In the genomic region with DNA sequence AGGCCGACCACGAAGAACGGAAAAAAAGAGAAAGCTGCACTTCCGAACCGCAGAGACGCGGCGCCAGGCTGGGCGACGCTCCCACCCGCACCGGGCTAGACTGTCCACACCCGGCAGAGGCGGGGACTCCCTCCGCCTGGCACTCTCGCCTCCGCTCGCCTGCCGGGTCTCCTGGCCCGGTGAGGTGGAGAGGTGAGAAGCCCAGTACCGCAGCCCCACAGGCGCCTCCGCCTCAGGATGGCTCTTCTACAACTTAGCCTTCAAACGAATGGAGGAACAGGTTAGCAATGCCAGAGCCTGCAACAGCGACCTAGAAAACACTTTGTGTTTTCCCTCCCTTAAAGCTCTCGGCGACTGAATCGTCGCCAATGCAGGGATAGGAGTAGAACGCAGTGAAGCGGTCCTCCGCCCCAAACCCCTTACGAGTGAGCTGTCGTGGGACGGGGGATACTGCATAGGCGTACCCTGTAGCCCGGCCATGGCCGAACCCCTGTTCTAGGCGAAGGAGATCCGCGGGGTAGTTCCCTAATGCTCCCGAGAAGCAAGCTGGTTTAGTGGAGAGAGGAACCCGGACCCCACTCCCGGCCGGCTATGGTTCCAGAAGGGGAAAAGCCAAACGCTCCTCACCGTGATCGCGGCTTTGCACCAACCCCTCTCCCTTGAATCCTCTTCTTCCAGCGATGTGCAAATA, we compare ENCODE assay signal across 7 mouse cellular contexts. TPM values are rescaled to one million over a fixed set of nuclear protein-coding genes. Genes with fewer than 3 reads are reported as not detected.
A peak's percentile ranks its signal among the peaks of the same experiment; 100 is the strongest.
DNase-seq lines count a peak whose midpoint lies in the region; ATAC-seq lines count a peak whose summit lies in the region.

No protein-coding gene starts in this region.

- H3K27me3 ChIP-seq in limb, embryonic 15.5 days, result no peaks in the 10 kb centered on the region
- H3K27me3 ChIP-seq in midbrain, embryonic 15.5 days (replicated peaks), result no peaks in the 10 kb centered on the region

- 0 out of 2 replicates have a peak, but pooled peaks cover 2% of the 10 kb centered on the region for H3K36me3 ChIP-seq in limb, embryonic 15.5 days
- no peaks in the 10 kb centered on the region for H3K36me3 ChIP-seq in midbrain, embryonic 15.5 days (replicated peaks)

- under 1% methylated on average over 50 of the region's 50 CpGs for WGBS in limb, embryonic 15.5 days
- WGBS in midbrain, embryonic 15.5 days, result under 1% methylated on average over 50 of the region's 50 CpGs

- H3K27ac ChIP-seq in limb, embryonic 15.5 days, result peak overlapping the region; percentile 100
- H3K27ac ChIP-seq in midbrain, embryonic 15.5 days, result peak overlapping the region; percentile 98

- peak overlapping the region; percentile 92 for H3K9ac ChIP-seq in limb, embryonic 15.5 days
- H3K9ac ChIP-seq in midbrain, embryonic 15.5 days, result peak overlapping the region; percentile 67

- no peak for ATAC-seq in limb, embryonic 15.5 days (ENCODE audit: insufficient number of reproducible peaks, low FRiP score, low TSS enrichment, low read depth)
- no peak; the same call in 1 of the 2 replicates for ATAC-seq in midbrain, embryonic 15.5 days (replicated peaks)

- peak overlapping the region; percentile 80 for H3K4me3 ChIP-seq in limb, embryonic 15.5 days
- H3K4me3 ChIP-seq in midbrain, embryonic 15.5 days, result peak overlapping the region; percentile 91

- H3K9me3 ChIP-seq in limb, embryonic 15.5 days, result no peaks in the 10 kb centered on the region
- H3K9me3 ChIP-seq in midbrain, embryonic 15.5 days, result no peaks in the 10 kb centered on the region

- DNase-seq in adrenal gland, postnatal 36 days, result peak; percentile 69 to 73
- peak; percentile 70 for DNase-seq in embryo, embryonic 11 days
- DNase-seq in heart, adult 18-20 months, result peak; percentile 62 to 79
- peak; percentile 75 for DNase-seq in kidney, adult 18-20 months
- peak; percentile 25 to 35 for DNase-seq in spleen, postnatal 10 days (ENCODE audit: low spot score in 2 of 2)

- H3K4me2 ChIP-seq in limb, embryonic 15.5 days, result peak overlapping the region; percentile 58
- H3K4me2 ChIP-seq in midbrain, embryonic 15.5 days, result peak overlapping the region; percentile 91

- peaks cover 24% of the 10 kb centered on the region for H3K4me1 ChIP-seq in limb, embryonic 15.5 days
- peaks cover 35% of the 10 kb centered on the region for H3K4me1 ChIP-seq in midbrain, embryonic 15.5 days

RNA-seq across cellular contexts. Expression of a gene that starts 0.5 kb away (rescaled TPM):
- total RNA-seq in adrenal gland, postnatal 36 days (2021), result 10 to 100 TPM; 38.1 to 38.6 TPM
- total RNA-seq in heart, adult 18-20 months (2021), result 10 to 100 TPM; 17.5 to 21.0 TPM
- polyA plus RNA-seq in limb, embryonic 15.5 days (2015; fragmentation: Nextera tagmentation; extraction: Ambion mirVana), result 63.8 and 72.0 TPM in 2 replicates
- polyA plus RNA-seq in midbrain, embryonic 15.5 days (2015; fragmentation: Nextera tagmentation; extraction: Ambion mirVana), result 24.2 and 25.1 TPM in 2 replicates
